Mouse (Mus musculus) MEL (cell line): ENCODE measurements around the gene Mrpl35. TPM values are rescaled to one million over a fixed set of nuclear protein-coding genes. Genes with fewer than 3 reads are reported as not detected.
"Not testable (repeated sequence)": the region's sequence is repeated elsewhere in the genome, so short reads cannot be mapped to it uniquely, and the experiment has no call there.

Source experiments
- DNase-seq: peaks from one replicate; pipeline ENCODE4 v3.0.0; 2011; ENCODE audit warnings: low read depth, low spot score
- H3K27ac ChIP-seq: 2 replicates; pipeline ENCODE4 v1.5.1; 2012; ENCODE audit warnings: low read depth, mild to moderate bottlenecking, control low read depth, low read length, moderate library complexity; ENCODE audit not compliant: control insufficient read depth
- H3K27me3 ChIP-seq, 2 experiments: fragments of 150-350 bp in 1 of 2; sonication (generic) in 1 of 2; 2 replicates each; pipeline ENCODE4 v1.6.1; 2012; ENCODE audit warnings: low read length in 2 of 2, mild to moderate bottlenecking in 2 of 2, improper control_type of control experiment in 1 of 2, moderate library complexity in 1 of 2; ENCODE audit not compliant: insufficient read depth in 2 of 2, control insufficient read depth in 1 of 2
- H3K36me3 ChIP-seq, 2 experiments: 2 replicates each; pipeline ENCODE4 v1.6.1; 2012 to 2014; ENCODE audit warnings: low read length in 2 of 2, improper control_type of control experiment in 1 of 2, inconsistent platforms in 1 of 2, mild to moderate bottlenecking in 1 of 2; ENCODE audit not compliant: insufficient read depth in 2 of 2, control insufficient read depth in 1 of 2
- H3K4me1 ChIP-seq, 2 experiments: fragments of 150-350 bp in 1 of 2; sonication (generic) in 1 of 2; 2 replicates each; pipeline ENCODE4 v1.6.1; 2012; ENCODE audit warnings: low read length in 2 of 2, improper control_type of control experiment in 1 of 2, mild to moderate bottlenecking in 1 of 2; ENCODE audit not compliant: insufficient read depth in 2 of 2, control insufficient read depth in 1 of 2
- H3K4me3 ChIP-seq, 2 experiments: fragments of 150-350 bp in 1 of 2; sonication (generic) in 1 of 2; 2 replicates each; pipeline ENCODE4 v1.5.1; 2012; ENCODE audit warnings: low read depth in 2 of 2, low read length in 2 of 2, mild to moderate bottlenecking in 2 of 2, moderate library complexity in 2 of 2, control low read depth in 1 of 2, improper control_type of control experiment in 1 of 2; ENCODE audit not compliant: control insufficient read depth in 1 of 2, insufficient read depth in 1 of 2
- H3K79me2 ChIP-seq: 2 replicates; pipeline ENCODE4 v1.6.1; 2012; ENCODE audit warnings: mild to moderate bottlenecking, low read length, moderate library complexity; ENCODE audit not compliant: control insufficient read depth, poor library complexity, insufficient read depth
- H3K9ac ChIP-seq: 2 replicates; pipeline ENCODE4 v1.6.1; 2012; ENCODE audit warnings: low read depth, mild to moderate bottlenecking, control low read depth, low read length, moderate library complexity; ENCODE audit not compliant: control insufficient read depth, poor library complexity, severe bottlenecking
- H3K9me3 ChIP-seq: fragments of 150-350 bp; sonication (generic); replicated peaks from 2 replicates; pipeline ENCODE4 v1.6.1; 2012; ENCODE audit warnings: mild to moderate bottlenecking, low read length, improper control_type of control experiment, moderate library complexity; ENCODE audit not compliant: insufficient read depth
- CHD1 ChIP-seq: IDR thresholded peaks from 2 replicates; pipeline ENCODE4 v1.6.1; 2012; ENCODE audit warnings: low read depth, mild to moderate bottlenecking, inconsistent platforms, low read length, improper control_type of control experiment
- CHD2 ChIP-seq: IDR thresholded peaks from 2 replicates; pipeline ENCODE4 v1.6.1; 2011; ENCODE audit warnings: low read length, improper control_type of control experiment
- ELF1 ChIP-seq: IDR thresholded peaks from 2 replicates; pipeline ENCODE4 v1.6.1; 2014; ENCODE audit warnings: low read depth, mild to moderate bottlenecking, inconsistent platforms, low read length, improper control_type of control experiment, moderate library complexity
- EP300 ChIP-seq, 2 experiments: IDR thresholded peaks; 2 replicates each; pipeline ENCODE4 v1.6.1; 2011; ENCODE audit warnings: improper control_type of control experiment in 2 of 2, low read length in 2 of 2, low read depth in 1 of 2, mild to moderate bottlenecking in 1 of 2
- HCFC1 ChIP-seq: IDR thresholded peaks from 2 replicates; pipeline ENCODE4 v1.6.1; 2012; ENCODE audit warnings: low read depth, mild to moderate bottlenecking, inconsistent platforms, low read length, improper control_type of control experiment, moderate library complexity
- JUND ChIP-seq: IDR thresholded peaks from 2 replicates; pipeline ENCODE4 v1.6.1; 2011; ENCODE audit warnings: low read depth, mild to moderate bottlenecking, improper control_type of control experiment, low read length
- MAX ChIP-seq: IDR thresholded peaks from 2 replicates; pipeline ENCODE4 v1.6.1; 2011; ENCODE audit warnings: low read length, improper control_type of control experiment
- MAZ ChIP-seq: IDR thresholded peaks from 2 replicates; pipeline ENCODE4 v1.6.1; 2012; ENCODE audit warnings: low read depth, mild to moderate bottlenecking, inconsistent platforms, low read length, improper control_type of control experiment
- MXI1 ChIP-seq: IDR thresholded peaks from 2 replicates; pipeline ENCODE4 v1.6.1; 2011; ENCODE audit warnings: mild to moderate bottlenecking, low read depth, low read length, improper control_type of control experiment
- MYB ChIP-seq: IDR thresholded peaks from 2 replicates; pipeline ENCODE4 v1.6.1; 2011; ENCODE audit warnings: mild to moderate bottlenecking, low read depth, low read length, improper control_type of control experiment
- MYC ChIP-seq: IDR thresholded peaks from 2 replicates; pipeline ENCODE4 v1.6.1; 2011; ENCODE audit warnings: low read depth, mild to moderate bottlenecking, low read length, improper control_type of control experiment, moderate library complexity
- NRF1 ChIP-seq: IDR thresholded peaks from 2 replicates; pipeline ENCODE4 v1.6.1; 2014; ENCODE audit warnings: low read depth, mild to moderate bottlenecking, inconsistent platforms, low read length, improper control_type of control experiment, moderate library complexity; ENCODE audit not compliant: poor library complexity, insufficient read depth, severe bottlenecking
- RCOR1 ChIP-seq: IDR thresholded peaks from 2 replicates; pipeline ENCODE4 v1.6.1; 2012; ENCODE audit warnings: low read depth, mild to moderate bottlenecking, inconsistent platforms, low read length, improper control_type of control experiment
- SMC3 ChIP-seq: IDR thresholded peaks from 2 replicates; pipeline ENCODE4 v1.6.1; 2011; ENCODE audit warnings: low read depth, low read length, improper control_type of control experiment
- TAL1 ChIP-seq: IDR thresholded peaks from 2 replicates; pipeline ENCODE4 v1.6.1; 2012; ENCODE audit warnings: mild to moderate bottlenecking, inconsistent platforms, low read length, moderate library complexity, mixed read lengths
- TBP ChIP-seq: IDR thresholded peaks from 2 replicates; pipeline ENCODE4 v1.8.0; 2011; ENCODE audit warnings: low read depth, low read length, improper control_type of control experiment
- ZKSCAN1 ChIP-seq: IDR thresholded peaks from 2 replicates; pipeline ENCODE4 v1.6.1; 2012; ENCODE audit warnings: low read depth, mild to moderate bottlenecking, inconsistent platforms, low read length, improper control_type of control experiment, moderate library complexity
- ZNF384 ChIP-seq: IDR thresholded peaks from 2 replicates; pipeline ENCODE4 v1.6.1; 2012; ENCODE audit warnings: low read depth, mild to moderate bottlenecking, inconsistent platforms, low read length, improper control_type of control experiment
- polyA plus RNA-seq, 2 experiments: library from polyadenylated mRNA; stranded (reverse) in 1 of 2; unstranded in 1 of 2; fragments of >175 nt in 1 of 2; fragments of >200 nt in 1 of 2; gene quantifications; 2 replicates each; pipeline versions ENCODE4 v1.2.1 to v1.2.4; 2012; ENCODE audit warnings: low replicate concordance in 2 of 2, low read depth in 1 of 2; ENCODE audit not compliant: insufficient read length in 2 of 2, insufficient read depth in 1 of 2, missing spikeins in 1 of 2
- total RNA-seq: library from RNA; depleted of rRNA; stranded (reverse); fragments of 300-350 nt; gene quantifications from 2 replicates; pipeline ENCODE4 v1.2.3, GENCODE M21; 2012

Gene Mrpl35
- total and polyA plus RNA-seq, 3 experiments = 26.0 to 34.8 TPM; not detected in 1

GRCm38 (mm10) chr6:71867751-71868150 lies 41.0 kb upstream of the Mrpl35 start:
- H3K79me2 ChIP-seq = no peaks in the 10 kb centered on the region
- no peak for TF ChIP-seq CHD2
- H3K4me1 ChIP-seq = no peaks in the 10 kb centered on the region

DNA sequence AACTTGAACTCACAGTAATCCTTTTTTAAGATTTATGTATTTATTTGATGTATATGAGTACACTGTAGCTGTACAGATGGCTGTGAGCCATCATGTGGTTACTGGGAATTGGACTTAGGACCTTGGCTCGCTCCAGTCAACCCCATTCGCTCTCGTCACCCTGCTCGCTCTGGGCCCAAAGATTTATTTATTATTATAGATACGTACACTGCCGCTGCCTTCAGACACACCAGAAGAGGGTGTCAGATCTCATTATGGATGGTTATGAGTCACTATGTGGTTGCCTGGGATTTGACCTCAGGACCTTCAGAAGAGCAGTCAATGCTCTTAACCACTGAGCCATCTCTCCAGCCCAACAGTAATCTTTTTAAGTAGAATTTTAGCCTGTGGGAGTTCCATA lies 20.1 kb upstream of the Mrpl35 start:
- peaks cover 2 to 27% of the 10 kb centered on the region in 2 experiments; a peak in 2 of 4 replicates for H3K36me3 ChIP-seq

More at GRCm38 (mm10) chr6:71867751-71868150, 41.0 kb upstream of the Mrpl35 start:
- H3K4me3 ChIP-seq = no peak overlapping the region
- no peaks in the 10 kb centered on the region for H3K27me3 ChIP-seq
- DNase-seq = no peak
- no peak overlapping the region for H3K9ac ChIP-seq
- no peaks in the 10 kb centered on the region for H3K9me3 ChIP-seq
- peaks cover 2 to 31% of the 10 kb centered on the region in 2 experiments; a peak in 2 of 4 replicates for H3K36me3 ChIP-seq
- H3K27ac ChIP-seq = no peak overlapping the region

GRCm38 (mm10) chr6:71840597-71841290 lies 14.0 kb upstream of the Mrpl35 start:
- TF ChIP-seq MYB (no peak), MAX (no peak), MXI1 (no peak), ZKSCAN1 (no peak), RCOR1 (no peak), ELF1 (no peak), MAZ (no peak), ZNF384 (no peak), SMC3 (no peak), JUND (no peak), NRF1 (no peak), CHD1 (no peak), HCFC1 (no peak), EP300 (IDR thresholded peaks at IDR 0.05; ENCODE audit: low read depth in 1 of 2, low read length in 2 of 2) (no peak), TAL1 (no peak), TBP (no peak), MYC (no peak), CHD2 (no peak)
- H3K9me3 ChIP-seq = no peaks in the 10 kb centered on the region
- peaks cover 2 to 7% of the 10 kb centered on the region in 2 experiments; a peak in 3 of 4 replicates for H3K4me1 ChIP-seq
- H3K27ac ChIP-seq = no peak overlapping the region
- no peak overlapping the region for H3K4me3 ChIP-seq
- peaks cover 2 to 4% of the 10 kb centered on the region in 2 experiments; a peak in 3 of 4 replicates for H3K36me3 ChIP-seq
- no peak for DNase-seq
- H3K27me3 ChIP-seq = no peaks in the 10 kb centered on the region
- peaks cover 32% of the 10 kb centered on the region for H3K79me2 ChIP-seq
- no peak overlapping the region for H3K9ac ChIP-seq

More for the DNA sequence above, 20.1 kb upstream of the Mrpl35 start:
- not testable (repeated sequence) for H3K4me1 ChIP-seq, H3K4me3 ChIP-seq, H3K79me2 ChIP-seq, H3K27ac ChIP-seq, H3K9ac ChIP-seq, H3K27me3 ChIP-seq, H3K9me3 ChIP-seq, DNase-seq
